Mouse (Mus musculus): ENCODE data around the gene Dmkn. TPM values are rescaled to one million over a fixed set of nuclear protein-coding genes. Genes with fewer than 3 reads are reported as not detected.
"Not testable (repeated sequence)": the region's sequence is repeated elsewhere in the genome, so short reads cannot be mapped to it uniquely, and the experiment has no call there.

Gene Dmkn
- polyA plus RNA-seq (2016; fragmentation: Nextera tagmentation; extraction: Ambion mirVana) = not detected in 2 replicates

DNA sequence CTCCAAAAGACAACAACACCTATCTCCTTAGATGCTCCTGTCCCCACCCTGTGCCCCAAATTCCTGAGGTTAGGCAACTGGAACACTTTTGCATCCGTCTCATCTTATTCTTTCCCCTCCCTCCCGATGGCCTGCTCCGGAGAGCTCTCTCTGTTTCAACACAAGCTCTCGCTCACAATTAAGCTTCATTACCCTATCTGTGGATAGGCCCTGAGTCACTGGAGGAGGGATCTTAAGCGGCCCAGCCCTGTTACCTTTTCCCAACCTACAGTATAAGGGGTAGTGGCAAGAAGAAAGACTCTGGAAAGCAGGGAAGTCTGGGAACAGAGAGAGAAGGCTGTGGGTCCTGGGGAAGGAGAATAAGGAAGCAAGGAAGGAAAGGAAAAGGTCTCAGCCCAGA lies at the start of gene Dmkn:
Gene Dmkn (plus strand): TSS at position 301 of the 400 bp plus-strand sequence.
- no peak within 1 kb of the TSS for H3K4me3 ChIP-seq

GRCm38 (mm10) chr7:30717006-30717715 lies 46.4 kb upstream of the Dmkn start:
- peak; percentile 90 for DNase-seq (ENCODE audit: low spot score)
- Histone ChIP-seq H3K27me3 (replicated peaks; ENCODE audit: low read depth, poor library complexity, severe bottlenecking) (peaks cover 60% of the 10 kb centered on the region), H3K9me3 (no peaks in the 10 kb centered on the region), H3K4me3 (peak overlapping the region; percentile 50), H3K27ac (replicated peaks) (no peak overlapping the region), H3K36me3 (replicated peaks) (no peaks in the 10 kb centered on the region), H3K4me1 (peaks cover 12% of the 10 kb centered on the region)
- 2% methylated on average over 43 of the region's 43 CpGs for WGBS

More for the DNA sequence above, at the start of gene Dmkn:
- Histone ChIP-seq H3K36me3 (replicated peaks) (no peaks in the 10 kb centered on the region), H3K27ac (replicated peaks) (no peak within 1 kb of the TSS), H3K9me3 (no peaks in the 10 kb centered on the region), H3K27me3 (replicated peaks; ENCODE audit: low read depth, poor library complexity, severe bottlenecking) (peaks cover 19% of the 10 kb centered on the region), H3K4me1 (peaks cover 8% of the 10 kb centered on the region; the same call in 1 of the 2 replicates)
- 37% methylated on average over 5 of the region's 5 CpGs for WGBS
- DNase-seq (ENCODE audit: low spot score) = no peak

DNA sequence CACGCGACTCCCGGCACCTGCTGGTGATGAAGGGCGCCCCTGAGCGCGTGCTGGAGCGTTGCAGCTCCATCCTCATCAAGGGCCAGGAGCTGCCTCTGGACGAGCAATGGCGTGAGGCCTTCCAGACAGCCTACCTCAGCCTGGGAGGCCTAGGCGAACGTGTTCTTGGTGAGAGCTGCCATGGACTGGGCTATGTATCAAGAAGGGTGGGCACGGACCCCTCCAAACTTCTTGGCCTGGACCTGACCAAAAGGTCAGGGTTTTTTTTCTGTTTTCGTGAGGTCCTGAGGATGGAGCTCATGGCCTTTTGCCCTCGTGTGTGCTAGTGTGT lies 45.9 kb upstream of the Dmkn start:
- H3K27ac ChIP-seq (replicated peaks) = no peak overlapping the region
- H3K4me1 ChIP-seq = peaks cover 12% of the 10 kb centered on the region
- H3K27me3 ChIP-seq (replicated peaks; ENCODE audit: low read depth, poor library complexity, severe bottlenecking) = peaks cover 60% of the 10 kb centered on the region
- WGBS = 9% methylated on average over 14 of the region's 14 CpGs
- no peaks in the 10 kb centered on the region for H3K9me3 ChIP-seq
- no peak for DNase-seq (ENCODE audit: low spot score)
- no peaks in the 10 kb centered on the region for H3K36me3 ChIP-seq (replicated peaks)
- H3K4me3 ChIP-seq = peak overlapping the region; percentile 50

GRCm38 (mm10) chr7:30719669-30720068 lies 43.9 kb upstream of the Dmkn start:
- Histone ChIP-seq H3K9me3 (no peaks in the 10 kb centered on the region), H3K27me3 (replicated peaks; ENCODE audit: low read depth, poor library complexity, severe bottlenecking) (peaks cover 60% of the 10 kb centered on the region), H3K4me3 (no peak overlapping the region), H3K4me1 (peaks cover 28% of the 10 kb centered on the region), H3K27ac (replicated peaks) (no peak overlapping the region), H3K36me3 (replicated peaks) (no peaks in the 10 kb centered on the region)
- DNase-seq (ENCODE audit: low spot score) = no peak
- WGBS = 94% methylated on average over 5 of the region's 5 CpGs

DNA sequence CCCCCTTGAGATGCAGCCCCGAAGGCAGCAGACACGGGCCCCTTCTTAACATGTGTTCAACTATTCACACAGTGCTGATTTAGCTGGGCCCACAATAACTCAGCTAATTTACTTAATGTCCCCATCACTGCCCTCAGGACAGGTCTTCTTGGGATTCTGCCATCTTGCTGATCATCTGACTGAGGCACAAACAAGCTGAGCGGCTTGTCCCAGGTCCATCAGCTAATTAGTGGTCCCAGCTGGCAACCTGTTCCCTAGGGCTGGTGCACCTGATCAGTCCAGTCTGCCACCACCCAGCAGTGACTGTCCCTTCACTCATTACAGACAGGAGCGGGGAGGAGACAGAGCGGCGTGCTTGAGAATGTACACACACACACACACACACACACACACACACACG lies 42.3 kb upstream of the Dmkn start:
- Histone ChIP-seq H3K4me3 (no peak overlapping the region), H3K36me3 (replicated peaks) (peaks cover 5% of the 10 kb centered on the region; the same call in 1 of the 2 replicates), H3K27ac (replicated peaks) (no peak overlapping the region), H3K27me3 (replicated peaks; ENCODE audit: low read depth, poor library complexity, severe bottlenecking) (peaks cover 44% of the 10 kb centered on the region), H3K4me1 (peaks cover 41% of the 10 kb centered on the region), H3K9me3 (no peaks in the 10 kb centered on the region)
- DNase-seq (ENCODE audit: low spot score) = no peak
- WGBS = 81% methylated on average over 7 of the region's 7 CpGs

GRCm38 (mm10) chr7:30723274-30723953 lies 40.1 kb upstream of the Dmkn start:
- no peaks in the 10 kb centered on the region for H3K9me3 ChIP-seq
- 69% methylated on average over 6 of the region's 6 CpGs for WGBS
- no peak overlapping the region for H3K27ac ChIP-seq (replicated peaks)
- H3K4me1 ChIP-seq = peaks cover 37% of the 10 kb centered on the region
- no peak overlapping the region for H3K4me3 ChIP-seq
- H3K36me3 ChIP-seq (replicated peaks) = peaks cover 21% of the 10 kb centered on the region
- peaks cover 22% of the 10 kb centered on the region for H3K27me3 ChIP-seq (replicated peaks; ENCODE audit: low read depth, poor library complexity, severe bottlenecking)
- DNase-seq (ENCODE audit: low spot score) = no peak

- DNase-seq (ENCODE audit: low spot score) = no peak
- Histone ChIP-seq H3K27ac (replicated peaks) (0 out of 2 replicates have a peak overlapping the region, but pooled peaks have one; percentile 91), H3K4me1 (peaks cover 48% of the 10 kb centered on the region), H3K9me3 (no peaks in the 10 kb centered on the region), H3K36me3 (replicated peaks) (peaks cover 42% of the 10 kb centered on the region), H3K27me3 (replicated peaks; ENCODE audit: low read depth, poor library complexity, severe bottlenecking) (no peaks in the 10 kb centered on the region), H3K4me3 (peak overlapping the region; percentile 84)
- WGBS = 85% methylated on average over 6 of the region's 6 CpGs
Observed at GRCm38 (mm10) chr7:30728214-30728613, 35.3 kb upstream of the Dmkn start.

GRCm38 (mm10) chr7:30728739-30729395 lies 34.7 kb upstream of the Dmkn start:
- peak overlapping the region; percentile 84 for H3K4me3 ChIP-seq
- H3K27me3 ChIP-seq (replicated peaks; ENCODE audit: low read depth, poor library complexity, severe bottlenecking) = no peaks in the 10 kb centered on the region
- WGBS = 9% methylated on average over 26 of the region's 26 CpGs
- peaks cover 43% of the 10 kb centered on the region for H3K4me1 ChIP-seq
- no peak for DNase-seq (ENCODE audit: low spot score)
- peaks cover 49% of the 10 kb centered on the region for H3K36me3 ChIP-seq (replicated peaks)
- H3K27ac ChIP-seq (replicated peaks) = peak overlapping the region; percentile 91
- no peaks in the 10 kb centered on the region for H3K9me3 ChIP-seq

- peak within 1 kb of the TSS; percentile 91 for H3K27ac ChIP-seq (replicated peaks)
- H3K4me3 ChIP-seq = peak within 1 kb of the TSS; percentile 84
- H3K9me3 ChIP-seq = no peaks in the 10 kb centered on the region
- under 1% methylated on average over 60 of the region's 60 CpGs for WGBS
- H3K27me3 ChIP-seq (replicated peaks; ENCODE audit: low read depth, poor library complexity, severe bottlenecking) = no peaks in the 10 kb centered on the region
- peaks cover 37% of the 10 kb centered on the region for H3K4me1 ChIP-seq
- H3K36me3 ChIP-seq (replicated peaks) = peaks cover 56% of the 10 kb centered on the region
- DNase-seq (ENCODE audit: low spot score) = peak; percentile 96
Observed at GRCm38 (mm10) chr7:30729396-30730063, 34.0 kb upstream of the Dmkn start, which contains the start of gene Tmem147. Gene Tmem147, minus strand, starts transcription at chr7:30729540.

GRCm38 (mm10) chr7:30730064-30730722 lies 33.4 kb upstream of the Dmkn start:
- H3K9me3 ChIP-seq; DNase-seq (ENCODE audit: low spot score); H3K27me3 ChIP-seq (replicated peaks; ENCODE audit: low read depth, poor library complexity, severe bottlenecking): not testable (repeated sequence)
- WGBS = 21% methylated on average over 20 of the region's 22 CpGs
- H3K27ac ChIP-seq (replicated peaks) = peak overlapping the region; percentile 91
- H3K4me3 ChIP-seq = peak overlapping the region; percentile 84
- H3K4me1 ChIP-seq = peaks cover 30% of the 10 kb centered on the region
- H3K36me3 ChIP-seq (replicated peaks) = peaks cover 61% of the 10 kb centered on the region

GRCm38 (mm10) chr7:30736211-30736610 lies 27.3 kb upstream of the Dmkn start:
- Histone ChIP-seq H3K4me1 (no peaks in the 10 kb centered on the region), H3K9me3 (no peaks in the 10 kb centered on the region), H3K27ac (replicated peaks) (no peak overlapping the region), H3K27me3 (replicated peaks; ENCODE audit: low read depth, poor library complexity, severe bottlenecking) (no peaks in the 10 kb centered on the region), H3K36me3 (replicated peaks) (peaks cover 79% of the 10 kb centered on the region), H3K4me3 (no peak overlapping the region)
- 89% methylated on average over 3 of the region's 3 CpGs for WGBS
- no peak for DNase-seq (ENCODE audit: low spot score)

DNA sequence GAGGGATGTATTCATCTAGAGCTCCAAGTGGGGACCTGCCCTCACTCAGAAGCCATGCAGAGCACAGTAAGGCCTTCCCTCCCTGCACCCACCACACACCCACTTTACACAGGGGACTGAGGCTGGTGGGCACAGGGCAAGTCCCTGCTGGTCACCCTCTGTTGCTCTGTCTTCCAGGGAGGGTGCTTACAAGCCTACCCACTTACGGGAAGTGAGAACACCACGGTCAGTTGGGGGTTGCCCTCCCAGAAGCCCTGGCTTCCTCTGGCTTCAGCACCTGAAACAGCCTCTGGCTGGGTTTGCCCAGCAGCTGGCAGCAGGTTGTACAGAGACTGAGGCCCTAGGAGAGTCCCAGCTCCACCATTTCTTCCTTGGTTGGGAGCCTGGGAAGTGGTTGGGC lies 21.0 kb upstream of the Dmkn start:
- not testable (repeated sequence) for H3K4me3 ChIP-seq; H3K9me3 ChIP-seq; H3K4me1 ChIP-seq; H3K27me3 ChIP-seq (replicated peaks; ENCODE audit: low read depth, poor library complexity, severe bottlenecking); DNase-seq (ENCODE audit: low spot score); H3K27ac ChIP-seq (replicated peaks)
- 90% methylated on average over 2 of the region's 2 CpGs for WGBS
- H3K36me3 ChIP-seq (replicated peaks) = peaks cover 30% of the 10 kb centered on the region

All from embryonic facial prominence, embryonic 10.5 days (tissue).